Mouse (Mus musculus) hindbrain, embryonic 10.5 days (tissue): ENCODE results near the gene Sod3. TPM values are rescaled to one million over a fixed set of nuclear protein-coding genes. Genes with fewer than 3 reads are reported as not detected.

Experiments used
- DNase-seq: peaks from one replicate; pipeline ENCODE4 v3.0.0-alpha.2; 2017; ENCODE audit warnings: low spot score
- H3K27ac ChIP-seq: fragments of 300-500 bp; sonication (generic); 2 replicates; pipeline ENCODE4 v1.5.1; 2016; ENCODE audit warnings: mild to moderate bottlenecking, moderate library complexity
- H3K27me3 ChIP-seq: fragments of 300-500 bp; sonication (generic); 2 replicates; pipeline ENCODE4 v1.6.1; 2016; ENCODE audit warnings: mild to moderate bottlenecking; ENCODE audit not compliant: poor library complexity, insufficient read depth, severe bottlenecking
- H3K36me3 ChIP-seq: fragments of 300-500 bp; sonication (generic); 2 replicates; pipeline ENCODE4 v1.6.1; 2016; ENCODE audit warnings: mild to moderate bottlenecking, moderate library complexity
- H3K4me1 ChIP-seq: fragments of 300-500 bp; sonication (generic); replicated peaks from 2 replicates; pipeline ENCODE4 v1.6.1; 2016; ENCODE audit warnings: mild to moderate bottlenecking
- H3K4me3 ChIP-seq: fragments of 300-500 bp; sonication (generic); 2 replicates; pipeline ENCODE4 v1.5.1; 2016; ENCODE audit warnings: mild to moderate bottlenecking, moderate library complexity
- H3K9me3 ChIP-seq: fragments of 300-500 bp; sonication (generic); 2 replicates; pipeline ENCODE4 v1.6.1; 2016; ENCODE audit warnings: mild to moderate bottlenecking, moderate library complexity
- WGBS: fragments of 180-500 bp; shearing (Covaris S2); methylation state at CpG from one replicate; pipeline ENCODE4 v1.1.7; 2016; 5-methylcytosine and 5-hydroxymethylcytosine counted together
- polyA plus RNA-seq: library from polyadenylated mRNA; unstranded; fragments of >200 nt; fragmentation: Nextera tagmentation; extraction: Ambion mirVana; gene quantifications from 2 replicates; pipeline ENCODE4 v1.2.1, GENCODE M21; 2016

The Sod3 gene
- polyA plus RNA-seq, 1 experiment from 2014 or later = 2.0 TPM

DNA sequence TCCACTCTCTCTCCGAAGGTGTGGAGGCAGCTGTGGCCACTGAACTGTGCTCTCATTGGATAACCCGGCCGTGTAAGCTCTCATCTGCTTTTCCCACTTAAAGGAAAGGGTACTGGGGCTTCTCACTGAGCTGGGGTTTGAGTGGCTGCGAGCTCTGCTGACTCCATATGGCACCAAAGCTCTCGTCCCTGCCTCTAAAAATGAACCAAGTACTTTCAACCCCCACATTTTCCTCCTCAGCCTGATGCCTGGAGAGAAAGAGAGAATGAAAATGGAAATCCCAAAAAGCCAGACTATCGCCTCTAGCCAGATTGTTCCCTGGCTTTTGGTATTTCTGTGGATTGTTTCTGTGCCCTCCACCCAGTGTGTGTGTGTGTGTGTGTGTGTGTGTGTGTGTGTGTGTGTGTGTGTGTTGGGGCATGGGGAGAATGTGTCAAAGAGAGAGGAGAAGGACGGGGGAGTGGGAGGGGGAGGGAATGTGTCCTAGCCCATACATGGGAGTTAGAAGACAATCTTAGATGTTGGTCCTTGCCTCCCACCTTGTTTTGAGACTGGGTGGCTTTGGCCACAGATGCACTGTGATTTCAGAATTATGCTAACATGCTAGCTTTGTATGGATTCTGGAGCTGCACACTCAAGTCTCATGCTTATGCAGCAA lies 24.6 kb downstream of the Sod3 start:
- Histone ChIP-seq H3K9me3 (no peaks in the 10 kb centered on the region), H3K27ac (no peak overlapping the region), H3K27me3 (no peaks in the 10 kb centered on the region), H3K36me3 (no peaks in the 10 kb centered on the region), H3K4me3 (no peak overlapping the region), H3K4me1 (no peaks in the 10 kb centered on the region)
- DNase-seq = no peak
- WGBS = 70% methylated on average over 7 of the region's 7 CpGs

DNA sequence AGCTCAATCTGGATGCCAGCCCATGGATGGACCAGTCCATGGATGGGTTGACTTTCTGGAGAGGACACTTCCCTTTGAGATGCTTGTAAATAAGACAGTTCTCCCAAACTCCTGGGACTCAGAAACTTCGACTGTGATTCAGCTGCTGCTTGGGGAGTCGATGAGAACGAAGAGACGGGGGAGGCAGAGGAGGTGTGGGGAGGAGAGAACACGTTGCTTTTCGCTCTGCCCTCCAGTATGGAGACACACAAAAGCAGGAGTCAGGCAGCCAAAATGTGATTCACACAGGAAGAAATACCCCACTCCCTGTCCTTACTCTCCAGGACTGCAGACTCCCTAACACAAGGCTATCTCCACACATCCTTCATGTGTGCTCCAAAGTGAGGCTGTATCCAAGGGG lies 26.8 kb downstream of the Sod3 start:
- no peak for DNase-seq
- Histone ChIP-seq H3K9me3 (no peaks in the 10 kb centered on the region), H3K36me3 (no peaks in the 10 kb centered on the region), H3K4me1 (no peaks in the 10 kb centered on the region), H3K27me3 (no peaks in the 10 kb centered on the region), H3K4me3 (no peak overlapping the region), H3K27ac (no peak overlapping the region)
- WGBS = 91% methylated on average over 6 of the region's 6 CpGs

GRCm38 (mm10) chr5:52391471-52391870 lies 27.9 kb downstream of the Sod3 start:
- WGBS = 83% methylated on average over 16 of the region's 16 CpGs
- H3K4me1 ChIP-seq = no peaks in the 10 kb centered on the region
- no peaks in the 10 kb centered on the region for H3K36me3 ChIP-seq
- no peak overlapping the region for H3K27ac ChIP-seq
- no peaks in the 10 kb centered on the region for H3K9me3 ChIP-seq
- no peaks in the 10 kb centered on the region for H3K27me3 ChIP-seq
- DNase-seq = no peak
- H3K4me3 ChIP-seq = no peak overlapping the region

- H3K4me3 ChIP-seq = no peak overlapping the region
- 88% methylated on average over 4 of the region's 4 CpGs for WGBS
- no peaks in the 10 kb centered on the region for H3K27me3 ChIP-seq
- no peaks in the 10 kb centered on the region for H3K36me3 ChIP-seq
- H3K27ac ChIP-seq = no peak overlapping the region
- DNase-seq = no peak
- H3K9me3 ChIP-seq = no peaks in the 10 kb centered on the region
- 0 out of 2 replicates have a peak, but pooled peaks cover 3% of the 10 kb centered on the region for H3K4me1 ChIP-seq
Measured at GRCm38 (mm10) chr5:52393756-52394155, 30.2 kb downstream of the Sod3 start.

GRCm38 (mm10) chr5:52404373-52404772 lies 40.8 kb downstream of the Sod3 start:
- Histone ChIP-seq H3K36me3 (no peaks in the 10 kb centered on the region), H3K4me3 (no peak overlapping the region), H3K27ac (no peak overlapping the region), H3K9me3 (no peaks in the 10 kb centered on the region), H3K4me1 (no peaks in the 10 kb centered on the region), H3K27me3 (no peaks in the 10 kb centered on the region)
- WGBS = 79% methylated on average over 8 of the region's 8 CpGs
- no peak for DNase-seq

GRCm38 (mm10) chr5:52408668-52409315 lies 45.2 kb downstream of the Sod3 start:
- WGBS = 85% methylated on average over 7 of the region's 7 CpGs
- H3K36me3 ChIP-seq = no peaks in the 10 kb centered on the region
- H3K27me3 ChIP-seq = no peaks in the 10 kb centered on the region
- no peaks in the 10 kb centered on the region for H3K9me3 ChIP-seq
- no peak overlapping the region for H3K27ac ChIP-seq
- H3K4me1 ChIP-seq = no peaks in the 10 kb centered on the region
- no peak for DNase-seq
- no peak overlapping the region for H3K4me3 ChIP-seq

DNA sequence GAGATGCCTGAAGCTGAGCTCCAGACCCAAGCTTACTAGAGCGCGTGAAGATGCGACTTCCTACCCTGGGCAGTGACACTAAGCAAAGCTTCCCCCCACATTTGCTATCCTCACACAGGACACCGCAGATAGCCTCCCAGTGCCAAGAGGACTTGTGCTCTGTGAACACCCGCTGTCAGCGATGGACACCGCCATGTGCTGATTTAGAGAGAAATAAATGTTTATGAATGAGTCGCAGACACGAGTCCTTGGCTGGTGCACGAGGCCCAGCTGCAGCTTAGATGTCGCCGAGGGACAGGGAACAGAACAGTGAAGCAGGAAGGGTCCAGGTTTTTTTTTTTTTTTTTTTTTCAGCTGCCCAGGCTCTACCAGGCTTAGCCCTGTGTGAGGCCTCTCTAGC lies 46.6 kb downstream of the Sod3 start:
- Histone ChIP-seq H3K9me3 (no peaks in the 10 kb centered on the region), H3K36me3 (no peaks in the 10 kb centered on the region), H3K27me3 (no peaks in the 10 kb centered on the region), H3K4me3 (no peak overlapping the region), H3K4me1 (peaks cover 4% of the 10 kb centered on the region), H3K27ac (no peak overlapping the region)
- WGBS = 92% methylated on average over 12 of the region's 12 CpGs
- DNase-seq = no peak

DNA sequence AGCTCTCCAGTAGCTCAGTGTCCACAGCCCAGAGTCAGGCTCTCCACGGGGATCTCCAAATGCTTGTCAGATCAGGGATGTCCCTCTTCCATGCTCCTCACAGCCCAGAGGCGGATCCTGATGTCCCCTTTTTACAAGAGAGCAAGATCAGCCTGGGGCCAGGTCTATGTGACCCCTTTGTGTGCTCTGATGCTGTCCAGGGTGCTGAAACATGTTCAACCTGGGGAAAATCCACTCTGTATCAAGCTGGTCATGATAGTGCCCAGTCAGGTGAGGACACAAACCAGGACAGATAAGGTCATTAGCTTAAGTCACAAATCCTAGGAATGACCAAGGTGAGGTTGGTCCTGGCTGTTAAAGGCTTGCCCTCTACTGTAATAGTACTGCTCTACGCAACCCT lies 48.0 kb downstream of the Sod3 start:
- peaks cover 7% of the 10 kb centered on the region for H3K4me1 ChIP-seq
- no peak overlapping the region for H3K27ac ChIP-seq
- H3K9me3 ChIP-seq = no peaks in the 10 kb centered on the region
- no peaks in the 10 kb centered on the region for H3K36me3 ChIP-seq
- WGBS = 55% methylated on average over 3 of the region's 3 CpGs
- peak; percentile 41 for DNase-seq
- no peak overlapping the region for H3K4me3 ChIP-seq
- H3K27me3 ChIP-seq = no peaks in the 10 kb centered on the region

DNA sequence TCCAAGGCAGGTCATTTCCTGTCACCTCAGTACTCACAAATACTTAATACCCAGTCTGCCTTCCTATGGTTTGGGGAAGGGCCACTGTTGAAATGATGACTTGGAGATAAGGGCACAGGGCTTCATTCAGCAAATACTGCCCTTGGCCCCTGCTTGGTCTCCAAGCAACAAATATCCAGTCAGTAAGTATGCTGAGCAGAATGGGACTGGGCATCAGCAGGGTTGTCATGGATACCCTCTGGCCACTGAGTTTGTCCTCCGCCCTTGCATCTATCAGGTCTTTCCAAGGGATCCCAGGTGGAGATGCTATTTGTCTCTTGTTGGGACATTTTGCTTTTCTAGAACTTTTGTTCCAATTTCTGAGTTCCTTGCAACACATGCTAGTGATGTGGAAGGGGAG lies 51.6 kb downstream of the Sod3 start:
- Histone ChIP-seq H3K4me3 (no peak overlapping the region), H3K9me3 (no peaks in the 10 kb centered on the region), H3K27ac (no peak overlapping the region), H3K4me1 (peaks cover 7% of the 10 kb centered on the region), H3K36me3 (no peaks in the 10 kb centered on the region), H3K27me3 (no peaks in the 10 kb centered on the region)
- DNase-seq = peak; percentile 7
- 60% methylated on average over 1 of the region's 1 CpGs for WGBS

- Histone ChIP-seq H3K27me3 (no peaks in the 10 kb centered on the region), H3K36me3 (no peaks in the 10 kb centered on the region), H3K9me3 (no peaks in the 10 kb centered on the region), H3K4me1 (peaks cover 7% of the 10 kb centered on the region), H3K27ac (no peak overlapping the region), H3K4me3 (no peak overlapping the region)
- WGBS = 88% methylated on average over 6 of the region's 6 CpGs
- no peak for DNase-seq
Measured at GRCm38 (mm10) chr5:52415917-52416316, 52.3 kb downstream of the Sod3 start.

- no peaks in the 10 kb centered on the region for H3K9me3 ChIP-seq
- no peak for DNase-seq
Measured at GRCm38 (mm10) chr5:52416485-52416884, 52.9 kb downstream of the Sod3 start.

More at GRCm38 (mm10) chr5:52416485-52416884, 52.9 kb downstream of the Sod3 start:
- 58% methylated on average over 2 of the region's 2 CpGs for WGBS
- H3K27me3 ChIP-seq = no peaks in the 10 kb centered on the region
- no peaks in the 10 kb centered on the region for H3K36me3 ChIP-seq
- H3K4me3 ChIP-seq = no peak overlapping the region
- peaks cover 7% of the 10 kb centered on the region for H3K4me1 ChIP-seq
- H3K27ac ChIP-seq = no peak overlapping the region
